Mouse (Mus musculus): Measurements from ENCODE around the gene Actl11. TPM values are rescaled to one million over a fixed set of nuclear protein-coding genes. Genes with fewer than 3 reads are reported as not detected.
A peak's percentile ranks its signal among the peaks of the same experiment; 100 is the strongest.

Gene Actl11
- polyA plus RNA-seq, 1 experiment from 2014 or later, result not detected

DNA sequence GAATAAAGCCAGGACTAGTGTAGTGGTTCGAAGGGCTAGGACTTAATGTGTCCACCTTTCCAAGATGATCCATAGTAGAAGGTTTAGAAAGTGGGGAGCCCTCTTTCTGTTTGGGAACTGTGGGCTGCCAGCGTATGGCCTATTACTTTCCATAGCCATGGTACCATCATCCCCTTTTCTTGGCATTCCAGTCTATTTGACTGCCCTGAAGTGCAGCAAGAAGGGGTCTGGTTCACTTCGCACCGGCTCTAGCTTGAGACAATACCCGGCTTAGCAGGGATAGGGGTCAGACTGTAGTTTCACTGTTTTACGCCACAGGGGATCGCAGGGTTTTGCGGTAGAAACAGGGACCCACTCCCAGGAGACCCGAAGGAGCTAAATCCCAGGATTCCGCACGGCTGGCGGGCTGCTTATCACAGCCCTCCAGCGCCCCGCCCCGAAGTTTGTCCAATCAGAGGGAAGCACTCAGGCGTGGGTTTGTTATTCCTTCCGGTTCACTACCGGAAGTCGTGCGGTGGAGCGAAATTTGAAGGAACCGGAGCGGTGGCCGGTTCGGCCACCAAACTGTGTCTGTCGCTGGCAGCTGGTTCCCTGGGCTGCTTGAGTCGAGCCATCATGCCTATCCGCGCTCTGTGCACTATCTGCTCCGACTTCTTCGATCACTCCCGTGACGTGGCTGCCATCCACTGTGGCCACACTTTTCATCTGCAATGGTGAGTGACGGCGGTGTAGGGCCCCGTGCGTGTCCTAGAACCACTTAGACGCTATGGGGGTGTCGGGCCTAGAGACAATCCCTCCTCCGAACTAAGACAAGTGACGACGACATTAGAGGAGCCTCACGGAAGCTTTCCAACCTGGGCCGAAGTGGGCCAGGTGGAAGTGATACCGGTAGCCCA, 22.4 kb downstream of the Actl11 start:
- H3K36me3 ChIP-seq, result no peaks in the 10 kb centered on the region
- H3K4me3 ChIP-seq, result peak overlapping the region; percentile 47
- H3K4me1 ChIP-seq (replicated peaks), result peaks cover 11% of the 10 kb centered on the region
- no peaks in the 10 kb centered on the region for H3K27me3 ChIP-seq
- no peaks in the 10 kb centered on the region for H3K9me3 ChIP-seq
- H3K4me2 ChIP-seq, result peak overlapping the region; percentile 66
- H3K9ac ChIP-seq, result peak overlapping the region; percentile 64
- peak overlapping the region; percentile 84 for H3K27ac ChIP-seq (replicated peaks)
- peak; percentile 97 for ATAC-seq (ENCODE audit: low FRiP score, low read depth)
- WGBS, result 17% methylated on average over 45 of the region's 45 CpGs

DNA sequence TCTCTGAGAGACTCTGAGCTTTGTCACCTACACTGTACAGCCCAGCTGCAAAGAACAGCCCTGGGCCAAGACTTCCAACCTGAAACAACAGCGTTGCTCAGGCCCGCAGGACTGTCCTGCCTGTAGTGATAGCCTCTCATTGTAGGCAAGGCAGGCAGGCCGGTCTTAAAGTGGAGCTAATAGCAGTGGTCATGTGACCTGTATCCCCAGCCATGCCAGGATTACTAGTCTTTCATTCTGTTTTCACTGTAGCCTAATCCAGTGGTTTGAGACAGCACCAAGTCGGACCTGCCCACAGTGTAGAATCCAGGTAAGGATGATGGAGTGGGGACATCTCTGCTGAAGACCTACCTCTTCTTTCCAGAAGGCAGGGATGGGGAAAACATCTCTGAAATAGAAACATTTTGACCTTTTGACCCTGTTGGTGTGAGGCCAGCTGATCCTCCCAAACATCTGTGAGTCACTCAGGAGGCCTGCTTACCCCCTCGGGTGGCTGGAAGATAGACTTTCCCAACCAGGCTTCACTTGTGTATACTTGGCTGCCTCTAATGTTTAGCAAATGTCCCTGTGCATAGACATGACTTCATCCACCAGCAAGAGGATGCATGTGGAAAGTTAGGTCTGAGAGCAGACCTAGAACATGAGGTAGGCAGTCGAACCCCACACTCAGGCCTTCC, 27.5 kb downstream of the Actl11 start:
- no peaks in the 10 kb centered on the region for H3K36me3 ChIP-seq
- H3K4me2 ChIP-seq, result no peak overlapping the region
- H3K9ac ChIP-seq, result no peak overlapping the region
- no peaks in the 10 kb centered on the region for H3K27me3 ChIP-seq
- H3K4me1 ChIP-seq (replicated peaks), result peaks cover 10% of the 10 kb centered on the region
- H3K27ac ChIP-seq (replicated peaks), result no peak overlapping the region
- ATAC-seq (ENCODE audit: low FRiP score, low read depth), result no peak
- 86% methylated on average over 6 of the region's 6 CpGs for WGBS
- no peaks in the 10 kb centered on the region for H3K9me3 ChIP-seq
- no peak overlapping the region for H3K4me3 ChIP-seq

DNA sequence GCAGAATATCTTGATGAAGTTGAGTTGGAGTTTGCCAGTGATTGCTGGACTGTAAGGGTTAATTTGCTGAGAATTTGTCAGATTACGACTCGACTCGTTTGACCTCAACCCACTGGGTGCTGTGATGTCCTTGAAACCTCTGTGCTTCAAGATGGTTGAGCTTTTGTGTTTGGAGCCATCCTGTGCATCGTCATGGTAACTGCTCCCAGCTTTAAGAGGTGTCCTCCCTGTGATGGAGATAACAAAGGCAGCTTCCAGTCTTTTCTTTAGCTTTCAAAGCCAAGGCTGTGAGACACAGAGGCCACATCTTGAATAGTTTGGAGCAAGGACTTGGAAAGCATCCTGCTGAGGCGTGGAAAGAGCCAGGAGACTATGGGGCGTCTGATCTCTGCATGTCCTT, 28.9 kb downstream of the Actl11 start:
- H3K27ac ChIP-seq (replicated peaks), result no peak overlapping the region

DNA sequence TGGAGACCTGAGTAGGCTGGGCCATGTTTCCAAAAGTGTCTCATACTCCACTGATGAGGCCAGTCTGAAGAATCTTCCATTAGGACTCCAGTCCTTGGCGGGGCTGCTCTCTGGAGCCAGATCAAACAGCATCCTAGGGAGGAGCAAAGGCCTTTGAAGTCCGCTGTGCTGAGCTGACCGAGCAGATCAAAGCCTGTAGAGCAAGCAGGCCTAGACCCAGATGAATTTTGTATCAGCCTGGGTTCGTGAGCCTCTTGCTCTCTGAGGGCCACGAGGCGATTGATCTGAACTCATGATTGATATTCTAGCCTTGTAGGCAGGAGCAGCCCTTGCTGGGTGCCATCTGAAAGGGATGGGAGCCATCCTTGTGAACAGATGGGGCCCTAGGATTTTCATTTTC, 31.6 kb downstream of the Actl11 start:
- Histone ChIP-seq H3K4me2 (no peak overlapping the region), H3K9ac (no peak overlapping the region), H3K9me3 (no peaks in the 10 kb centered on the region), H3K27me3 (no peaks in the 10 kb centered on the region), H3K4me1 (replicated peaks) (peaks cover 22% of the 10 kb centered on the region), H3K27ac (replicated peaks) (peak overlapping the region; percentile 82; the same call in 1 of the 2 replicates), H3K4me3 (no peak overlapping the region), H3K36me3 (no peaks in the 10 kb centered on the region)
- no peak for ATAC-seq (ENCODE audit: low FRiP score, low read depth)
- WGBS, result 68% methylated on average over 6 of the region's 6 CpGs

More for the DNA sequence above, 28.9 kb downstream of the Actl11 start:
- WGBS, result 25% methylated on average over 6 of the region's 6 CpGs
- no peaks in the 10 kb centered on the region for H3K36me3 ChIP-seq
- no peak overlapping the region for H3K9ac ChIP-seq
- no peak overlapping the region for H3K4me3 ChIP-seq
- no peaks in the 10 kb centered on the region for H3K9me3 ChIP-seq
- peaks cover 18% of the 10 kb centered on the region for H3K4me1 ChIP-seq (replicated peaks)
- ATAC-seq (ENCODE audit: low FRiP score, low read depth), result no peak
- no peaks in the 10 kb centered on the region for H3K27me3 ChIP-seq
- H3K4me2 ChIP-seq, result no peak overlapping the region

DNA sequence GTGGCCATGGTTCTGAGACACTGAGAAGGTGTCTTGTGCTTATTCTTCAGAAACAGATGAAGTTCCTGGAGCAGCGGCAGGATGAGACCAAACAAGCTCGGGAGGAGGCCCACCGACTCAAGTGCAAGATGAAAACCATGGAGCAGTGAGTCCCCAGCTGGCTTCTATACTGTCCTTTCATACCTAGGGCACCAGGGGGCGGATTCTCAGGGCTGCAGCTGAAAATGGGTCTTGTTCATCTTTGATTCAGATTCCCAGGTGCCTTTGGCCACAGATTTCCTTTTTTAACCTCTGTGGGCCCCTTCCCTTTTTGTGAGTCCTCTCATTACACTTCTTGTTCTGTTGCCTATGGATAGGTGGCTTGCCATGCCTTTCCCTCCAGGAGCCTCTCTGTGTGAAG, 32.7 kb downstream of the Actl11 start:
- 0 out of 2 replicates have a peak overlapping the region, but pooled peaks have one; percentile 8 for H3K9ac ChIP-seq
- no peaks in the 10 kb centered on the region for H3K27me3 ChIP-seq
- peak overlapping the region; percentile 44; the same call in 1 of the 2 replicates for H3K4me2 ChIP-seq
- no peak overlapping the region for H3K4me3 ChIP-seq
- ATAC-seq (ENCODE audit: low FRiP score, low read depth), result no peak
- H3K4me1 ChIP-seq (replicated peaks), result peaks cover 22% of the 10 kb centered on the region
- WGBS, result 79% methylated on average over 4 of the region's 4 CpGs
- H3K27ac ChIP-seq (replicated peaks), result peak overlapping the region; percentile 82
- H3K9me3 ChIP-seq, result no peaks in the 10 kb centered on the region
- H3K36me3 ChIP-seq, result no peaks in the 10 kb centered on the region

DNA sequence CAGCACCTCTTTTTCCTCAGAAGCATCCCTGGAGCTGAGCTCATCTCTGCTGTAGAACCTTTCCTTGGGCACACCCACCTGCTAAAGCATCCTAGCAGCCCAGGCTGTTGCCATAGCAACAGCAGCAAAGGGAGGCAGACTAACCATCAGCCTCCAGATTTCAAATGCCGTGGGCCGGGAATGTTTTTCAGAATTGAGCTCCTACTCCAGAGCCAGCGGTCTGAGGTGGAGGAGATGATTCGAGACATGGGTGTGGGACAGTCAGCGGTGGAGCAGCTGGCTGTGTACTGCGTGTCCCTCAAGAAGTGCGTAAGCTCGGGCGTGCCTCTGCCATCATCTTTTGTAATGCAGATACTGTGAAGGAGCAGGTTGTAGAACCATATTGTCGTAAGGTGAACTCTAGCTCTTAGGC, 33.1 kb downstream of the Actl11 start:
- ATAC-seq (ENCODE audit: low FRiP score, low read depth), result peak; percentile 78
- no peaks in the 10 kb centered on the region for H3K27me3 ChIP-seq
- H3K4me1 ChIP-seq (replicated peaks), result peaks cover 22% of the 10 kb centered on the region
- no peaks in the 10 kb centered on the region for H3K9me3 ChIP-seq
- peak overlapping the region; percentile 82 for H3K27ac ChIP-seq (replicated peaks)
- WGBS, result 60% methylated on average over 10 of the region's 10 CpGs
- H3K4me2 ChIP-seq, result peak overlapping the region; percentile 44
- H3K36me3 ChIP-seq, result no peaks in the 10 kb centered on the region
- H3K9ac ChIP-seq, result 0 out of 2 replicates have a peak overlapping the region, but pooled peaks have one; percentile 8
- H3K4me3 ChIP-seq, result 0 out of 2 replicates have a peak overlapping the region, but pooled peaks have one; percentile 7

DNA sequence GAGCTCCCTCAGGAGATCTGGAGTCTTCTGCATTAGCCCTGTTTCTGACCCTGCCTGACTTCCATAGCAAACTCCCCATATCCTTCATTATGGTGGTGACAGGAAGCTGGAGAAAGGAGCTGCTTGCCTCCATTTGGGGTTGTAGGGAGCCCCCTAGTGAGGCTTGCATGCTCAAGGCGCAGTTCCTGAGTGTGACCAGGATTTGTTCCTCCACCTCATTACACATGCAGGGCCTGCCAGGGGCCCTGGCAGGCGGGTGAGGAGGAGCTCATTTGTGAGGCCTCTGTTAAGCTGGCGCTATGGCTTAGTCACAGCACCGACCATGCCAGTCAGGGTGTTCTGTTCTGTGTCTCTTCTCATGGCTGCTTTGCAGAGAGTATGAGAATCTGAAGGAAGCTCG, 33.6 kb downstream of the Actl11 start:
- no peaks in the 10 kb centered on the region for H3K27me3 ChIP-seq
- peak overlapping the region; percentile 44 for H3K4me2 ChIP-seq
- H3K36me3 ChIP-seq, result no peaks in the 10 kb centered on the region
- H3K27ac ChIP-seq (replicated peaks), result peak overlapping the region; percentile 82
- peaks cover 22% of the 10 kb centered on the region for H3K4me1 ChIP-seq (replicated peaks)
- H3K9me3 ChIP-seq, result no peaks in the 10 kb centered on the region
- ATAC-seq (ENCODE audit: low FRiP score, low read depth), result peak; percentile 52; the same call in 1 of the 2 replicates
- no peak overlapping the region for H3K9ac ChIP-seq
- 44% methylated on average over 5 of the region's 5 CpGs for WGBS
- no peak overlapping the region for H3K4me3 ChIP-seq

DNA sequence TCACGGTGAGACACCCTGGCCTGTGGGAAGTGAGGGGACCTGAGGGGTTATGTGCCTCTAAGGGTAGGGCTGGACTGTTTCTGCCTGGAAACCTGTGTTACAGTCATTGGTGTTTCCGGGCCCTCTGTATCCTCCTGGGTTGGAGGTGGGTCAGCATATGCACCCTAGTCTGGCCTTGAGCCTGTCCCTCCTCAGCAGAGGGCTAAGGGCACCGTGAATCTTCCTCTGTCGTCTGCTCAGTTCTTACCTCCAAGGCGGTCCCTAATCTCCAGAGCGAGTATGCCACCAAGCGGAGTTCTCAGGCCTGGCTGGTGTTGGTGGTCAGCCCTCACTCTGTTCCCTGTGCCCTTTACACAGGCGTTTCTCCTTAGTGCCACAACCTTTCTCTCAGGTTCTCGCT, 34.6 kb downstream of the Actl11 start:
- no peak overlapping the region for H3K27ac ChIP-seq (replicated peaks)
- 94% methylated on average over 9 of the region's 9 CpGs for WGBS
- H3K4me2 ChIP-seq, result no peak overlapping the region
- H3K4me3 ChIP-seq, result no peak overlapping the region
- H3K4me1 ChIP-seq (replicated peaks), result peaks cover 22% of the 10 kb centered on the region
- ATAC-seq (ENCODE audit: low FRiP score, low read depth), result no peak
- H3K27me3 ChIP-seq, result no peaks in the 10 kb centered on the region
- no peak overlapping the region for H3K9ac ChIP-seq
- no peaks in the 10 kb centered on the region for H3K36me3 ChIP-seq
- H3K9me3 ChIP-seq, result no peaks in the 10 kb centered on the region

DNA sequence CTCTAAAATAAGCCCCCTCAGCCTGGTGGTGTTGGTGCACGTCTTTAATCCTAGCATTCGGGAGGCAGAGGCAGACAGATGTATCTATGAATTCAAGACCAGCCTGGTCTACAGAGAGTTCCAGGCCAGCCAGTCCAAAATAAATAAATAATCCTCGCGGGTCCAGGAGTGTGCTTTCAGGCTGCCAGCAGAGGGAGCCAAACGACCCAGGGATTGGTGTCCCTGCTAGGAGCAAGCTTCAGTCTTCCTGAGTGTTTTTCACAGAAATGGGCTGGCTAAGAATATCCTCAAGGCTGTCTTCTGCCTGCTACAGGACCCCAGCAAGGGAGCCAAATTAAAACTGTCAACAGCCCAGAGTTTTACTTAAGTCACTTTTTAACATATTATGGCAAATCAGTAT, 35.4 kb downstream of the Actl11 start:
- Histone ChIP-seq H3K27ac (replicated peaks) (no peak overlapping the region), H3K36me3 (no peaks in the 10 kb centered on the region), H3K4me3 (no peak overlapping the region), H3K4me2 (no peak overlapping the region), H3K27me3 (no peaks in the 10 kb centered on the region), H3K4me1 (replicated peaks) (peaks cover 22% of the 10 kb centered on the region), H3K9me3 (no peaks in the 10 kb centered on the region), H3K9ac (no peak overlapping the region)
- ATAC-seq (ENCODE audit: low FRiP score, low read depth), result no peak
- WGBS, result 26% methylated on average over 5 of the region's 5 CpGs

DNA sequence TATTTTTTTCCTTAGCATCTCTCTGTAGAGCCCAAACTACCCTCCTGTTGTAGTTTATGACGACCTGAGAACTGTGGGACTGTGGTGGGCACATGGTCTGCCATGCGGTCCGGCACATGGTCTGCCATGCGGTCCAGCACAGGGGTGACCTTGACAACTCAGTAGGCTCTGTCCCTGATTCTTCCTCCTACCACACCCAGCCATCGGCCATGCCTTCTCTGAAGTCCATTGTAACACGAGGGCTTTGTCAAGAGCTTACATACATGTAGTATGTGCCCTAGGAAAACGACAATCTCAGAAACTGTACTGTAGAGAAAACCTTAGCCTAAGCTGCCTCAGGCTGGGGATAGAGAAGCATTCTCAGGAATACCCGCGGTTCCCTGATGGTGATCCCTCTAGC, 36.4 kb downstream of the Actl11 start:
- no peak for ATAC-seq (ENCODE audit: low FRiP score, low read depth)
- H3K36me3 ChIP-seq, result no peaks in the 10 kb centered on the region
- no peaks in the 10 kb centered on the region for H3K27me3 ChIP-seq
- 97% methylated on average over 9 of the region's 9 CpGs for WGBS
- no peak overlapping the region for H3K27ac ChIP-seq (replicated peaks)
- peaks cover 22% of the 10 kb centered on the region for H3K4me1 ChIP-seq (replicated peaks)
- H3K4me3 ChIP-seq, result no peak overlapping the region
- H3K9ac ChIP-seq, result no peak overlapping the region
- H3K9me3 ChIP-seq, result no peaks in the 10 kb centered on the region
- no peak overlapping the region for H3K4me2 ChIP-seq

DNA sequence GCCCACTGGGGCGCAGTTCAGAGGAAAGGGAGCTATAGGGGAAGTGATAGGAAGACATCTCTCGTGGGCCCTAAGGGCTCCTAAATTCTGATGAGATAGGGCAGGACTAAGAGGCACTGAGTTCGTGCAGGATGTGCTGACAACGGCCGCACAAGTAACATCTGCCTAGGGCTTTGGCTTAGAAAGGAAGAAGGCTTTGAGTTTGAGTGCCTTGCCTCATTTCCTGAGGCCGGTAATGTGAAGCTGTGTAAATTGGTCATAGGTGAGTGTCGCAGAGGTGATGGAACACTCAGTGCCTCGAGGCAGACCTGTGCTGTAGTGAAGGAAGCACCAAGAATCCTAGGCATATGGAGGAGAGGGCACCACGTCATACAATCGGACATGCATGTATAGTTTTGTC, 38.4 kb downstream of the Actl11 start:
- no peak for ATAC-seq (ENCODE audit: low FRiP score, low read depth)
- H3K9ac ChIP-seq, result no peak overlapping the region
- no peak overlapping the region for H3K4me3 ChIP-seq
- no peaks in the 10 kb centered on the region for H3K36me3 ChIP-seq
- H3K27me3 ChIP-seq, result no peaks in the 10 kb centered on the region
- no peak overlapping the region for H3K27ac ChIP-seq (replicated peaks)
- H3K9me3 ChIP-seq, result no peaks in the 10 kb centered on the region
- WGBS, result 95% methylated on average over 10 of the region's 10 CpGs
- H3K4me2 ChIP-seq, result no peak overlapping the region
- H3K4me1 ChIP-seq (replicated peaks), result peaks cover 8% of the 10 kb centered on the region

DNA sequence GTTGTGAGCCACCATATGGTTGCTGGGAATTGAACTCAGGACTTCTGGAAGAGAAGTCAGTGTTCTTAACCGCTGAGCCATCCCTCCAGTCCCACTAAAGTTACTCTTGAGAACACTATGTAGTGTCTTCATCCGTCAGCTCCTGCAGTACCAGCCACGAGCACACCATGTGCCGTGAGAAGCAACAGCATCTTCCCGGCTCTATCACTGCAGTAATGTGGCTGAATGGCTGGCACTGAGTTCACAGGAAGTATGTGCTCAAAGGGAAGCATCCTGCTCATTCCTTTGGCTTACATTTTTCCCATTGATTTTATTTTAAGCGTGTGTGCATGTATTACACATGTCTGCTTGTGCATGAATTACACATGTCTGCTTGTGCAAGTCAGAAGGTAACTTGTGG, 39.2 kb downstream of the Actl11 start:
- 89% methylated on average over 6 of the region's 6 CpGs for WGBS
- no peak overlapping the region for H3K27ac ChIP-seq (replicated peaks)
- peaks cover under 1% of the 10 kb centered on the region for H3K4me1 ChIP-seq (replicated peaks)
- H3K36me3 ChIP-seq, result no peaks in the 10 kb centered on the region
- H3K9me3 ChIP-seq, result no peaks in the 10 kb centered on the region
- H3K4me2 ChIP-seq, result no peak overlapping the region
- no peaks in the 10 kb centered on the region for H3K27me3 ChIP-seq
- ATAC-seq (ENCODE audit: low FRiP score, low read depth), result no peak
- no peak overlapping the region for H3K9ac ChIP-seq
- H3K4me3 ChIP-seq, result no peak overlapping the region

Data from hindbrain, embryonic 15.5 days (tissue).